Mouse (Mus musculus): ENCODE data around the gene Robo2. TPM values are rescaled to one million over a fixed set of nuclear protein-coding genes. Genes with fewer than 3 reads are reported as not detected.
A peak's percentile ranks its signal among the peaks of the same experiment; 100 is the strongest.

Gene Robo2
- polyA plus RNA-seq, 1 experiment from 2014 or later, result 31.5 TPM

DNA sequence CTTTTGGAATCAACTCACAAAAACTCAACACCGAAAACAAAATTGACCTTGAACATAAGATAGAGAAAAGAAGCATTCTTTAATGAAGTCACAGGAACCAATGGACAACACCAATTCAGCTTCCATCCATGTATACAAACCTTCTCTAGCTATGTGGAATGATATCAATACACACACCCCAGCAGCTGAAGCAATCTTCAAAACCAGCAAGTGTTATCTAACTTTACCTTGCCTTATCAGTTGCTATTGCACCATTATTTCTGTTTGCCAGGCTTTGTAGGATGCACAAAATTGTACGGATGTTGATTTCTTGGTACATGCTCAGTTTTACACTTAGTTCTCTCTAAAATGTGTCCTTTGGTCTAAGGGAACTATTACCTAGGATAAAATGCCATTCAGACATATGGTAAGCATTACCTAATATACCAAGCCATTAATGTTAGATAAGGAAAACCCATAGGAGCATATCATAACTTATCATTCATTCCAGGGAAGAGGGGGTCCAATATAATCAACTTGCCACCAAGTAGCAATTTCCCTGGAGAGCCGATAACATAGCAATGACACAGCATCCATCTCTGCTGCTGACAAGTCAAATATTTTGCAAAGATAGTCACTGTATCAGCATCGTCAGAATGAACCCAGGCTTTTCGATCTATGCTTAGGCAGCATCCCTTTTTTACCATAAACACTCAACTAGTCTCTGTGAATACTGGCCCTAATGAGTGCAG lies 537.6 kb downstream of the Robo2 start:
- 77% methylated on average over 5 of the region's 5 CpGs for WGBS
- Histone ChIP-seq H3K9ac (ENCODE audit: low read length) (no peak overlapping the region), H3K27ac (ENCODE audit: low read length) (no peak overlapping the region), H3K36me3 (ENCODE audit: control insufficient read depth, insufficient read depth, low read length) (no peaks in the 10 kb centered on the region), H3K4me2 (ENCODE audit: low read depth, low read length) (no peak overlapping the region), H3K27me3 (ENCODE audit: control insufficient read depth, insufficient read depth, low read length) (no peaks in the 10 kb centered on the region), H3K4me1 (ENCODE audit: control insufficient read depth, insufficient read depth, low read length) (no peaks in the 10 kb centered on the region; the same call in none of the 2 replicates), H3K9me3 (replicated peaks; ENCODE audit: control insufficient read depth, low read length) (no peaks in the 10 kb centered on the region), H3K4me3 (replicated peaks; ENCODE audit: low read length) (no peak overlapping the region)
- no peak for ATAC-seq (ENCODE audit: insufficient read depth, low FRiP score)

DNA sequence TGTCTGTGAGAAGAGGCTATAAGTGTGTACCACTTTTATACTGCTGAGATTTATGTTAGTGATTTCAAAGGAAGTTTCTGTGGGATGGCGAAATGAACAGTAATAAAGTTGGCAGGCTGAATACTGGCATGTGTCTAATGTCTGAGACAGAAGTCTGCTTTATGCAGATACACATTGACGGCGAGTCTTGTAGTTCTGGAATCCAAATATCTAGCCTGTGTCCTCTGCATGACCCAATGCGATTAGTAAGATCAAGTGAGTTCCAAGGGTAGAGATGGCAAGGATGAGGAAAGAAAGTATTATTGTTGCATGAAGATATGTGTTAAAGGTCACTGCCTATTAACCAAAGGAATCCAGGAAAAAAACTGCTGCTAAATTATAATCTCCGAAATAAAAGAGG lies 541.3 kb downstream of the Robo2 start:
- no peak for ATAC-seq (ENCODE audit: insufficient read depth, low FRiP score)
- Histone ChIP-seq H3K36me3 (ENCODE audit: control insufficient read depth, insufficient read depth, low read length) (no peaks in the 10 kb centered on the region), H3K27me3 (ENCODE audit: control insufficient read depth, insufficient read depth, low read length) (no peaks in the 10 kb centered on the region), H3K27ac (ENCODE audit: low read length) (no peak overlapping the region), H3K4me3 (replicated peaks; ENCODE audit: low read length) (no peak overlapping the region), H3K4me2 (ENCODE audit: low read depth, low read length) (no peak overlapping the region), H3K9me3 (replicated peaks; ENCODE audit: control insufficient read depth, low read length) (no peaks in the 10 kb centered on the region), H3K4me1 (ENCODE audit: control insufficient read depth, insufficient read depth, low read length) (no peaks in the 10 kb centered on the region; the same call in none of the 2 replicates), H3K9ac (ENCODE audit: low read length) (no peak overlapping the region)
- WGBS, result 39% methylated on average over 5 of the region's 5 CpGs

- peak overlapping the region; percentile 22 for H3K4me3 ChIP-seq (replicated peaks; ENCODE audit: low read length)
Observed at GRCm38 (mm10) chr16:73869527-73870212, 542.0 kb downstream of the Robo2 start.

GRCm38 (mm10) chr16:73864625-73865024 lies 547.0 kb downstream of the Robo2 start:
- ATAC-seq (ENCODE audit: insufficient read depth, low FRiP score), result no peak

More at GRCm38 (mm10) chr16:73869527-73870212, 542.0 kb downstream of the Robo2 start:
- WGBS, result 22% methylated on average over 7 of the region's 7 CpGs
- no peaks in the 10 kb centered on the region for H3K9me3 ChIP-seq (replicated peaks; ENCODE audit: control insufficient read depth, low read length)
- no peak overlapping the region for H3K9ac ChIP-seq (ENCODE audit: low read length)
- no peaks in the 10 kb centered on the region for H3K27me3 ChIP-seq (ENCODE audit: control insufficient read depth, insufficient read depth, low read length)
- ATAC-seq (ENCODE audit: insufficient read depth, low FRiP score), result no peak
- peak overlapping the region; percentile 26 for H3K4me2 ChIP-seq (ENCODE audit: low read depth, low read length)
- H3K4me1 ChIP-seq (ENCODE audit: control insufficient read depth, insufficient read depth, low read length), result no peaks in the 10 kb centered on the region; the same call in none of the 2 replicates
- H3K36me3 ChIP-seq (ENCODE audit: control insufficient read depth, insufficient read depth, low read length), result no peaks in the 10 kb centered on the region
- H3K27ac ChIP-seq (ENCODE audit: low read length), result no peak overlapping the region

DNA sequence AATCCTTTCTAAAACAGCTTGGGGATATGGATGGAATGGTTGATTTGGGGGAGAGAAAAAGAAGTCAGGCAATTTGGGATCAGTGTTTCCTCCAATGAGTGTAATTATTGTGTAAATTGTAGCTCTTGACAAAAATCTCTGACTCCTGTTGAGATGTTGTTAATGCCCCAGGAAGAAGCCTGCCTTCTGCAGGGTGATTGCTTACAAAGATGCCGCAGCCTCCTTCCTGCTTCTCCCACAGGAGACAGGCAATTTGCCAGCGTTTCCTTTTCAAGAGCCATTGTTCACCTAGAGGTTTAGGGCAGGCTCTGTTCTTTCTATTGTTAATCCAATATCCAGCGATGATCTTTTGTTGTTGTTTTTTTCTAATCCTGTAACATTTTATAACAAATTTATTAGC lies 547.9 kb downstream of the Robo2 start:
- no peak for ATAC-seq (ENCODE audit: insufficient read depth, low FRiP score)
- no peaks in the 10 kb centered on the region for H3K36me3 ChIP-seq (ENCODE audit: control insufficient read depth, insufficient read depth, low read length)
- no peaks in the 10 kb centered on the region for H3K9me3 ChIP-seq (replicated peaks; ENCODE audit: control insufficient read depth, low read length)
- H3K4me1 ChIP-seq (ENCODE audit: control insufficient read depth, insufficient read depth, low read length), result no peaks in the 10 kb centered on the region
- WGBS, result 20% methylated on average over 3 of the region's 3 CpGs
- H3K27me3 ChIP-seq (ENCODE audit: control insufficient read depth, insufficient read depth, low read length), result no peaks in the 10 kb centered on the region
- no peak overlapping the region for H3K4me3 ChIP-seq (replicated peaks; ENCODE audit: low read length)
- H3K27ac ChIP-seq (ENCODE audit: low read length), result no peak overlapping the region
- no peak overlapping the region for H3K4me2 ChIP-seq (ENCODE audit: low read depth, low read length)
- H3K9ac ChIP-seq (ENCODE audit: low read length), result no peak overlapping the region

More at GRCm38 (mm10) chr16:73864625-73865024, 547.0 kb downstream of the Robo2 start:
- Histone ChIP-seq H3K9ac (ENCODE audit: low read length) (no peak overlapping the region), H3K4me1 (ENCODE audit: control insufficient read depth, insufficient read depth, low read length) (no peaks in the 10 kb centered on the region; the same call in 1 of the 2 replicates), H3K9me3 (replicated peaks; ENCODE audit: control insufficient read depth, low read length) (no peaks in the 10 kb centered on the region), H3K4me2 (ENCODE audit: low read depth, low read length) (no peak overlapping the region), H3K27ac (ENCODE audit: low read length) (no peak overlapping the region), H3K27me3 (ENCODE audit: control insufficient read depth, insufficient read depth, low read length) (no peaks in the 10 kb centered on the region), H3K36me3 (ENCODE audit: control insufficient read depth, insufficient read depth, low read length) (no peaks in the 10 kb centered on the region), H3K4me3 (replicated peaks; ENCODE audit: low read length) (no peak overlapping the region)
- 40% methylated on average over 9 of the region's 9 CpGs for WGBS

DNA sequence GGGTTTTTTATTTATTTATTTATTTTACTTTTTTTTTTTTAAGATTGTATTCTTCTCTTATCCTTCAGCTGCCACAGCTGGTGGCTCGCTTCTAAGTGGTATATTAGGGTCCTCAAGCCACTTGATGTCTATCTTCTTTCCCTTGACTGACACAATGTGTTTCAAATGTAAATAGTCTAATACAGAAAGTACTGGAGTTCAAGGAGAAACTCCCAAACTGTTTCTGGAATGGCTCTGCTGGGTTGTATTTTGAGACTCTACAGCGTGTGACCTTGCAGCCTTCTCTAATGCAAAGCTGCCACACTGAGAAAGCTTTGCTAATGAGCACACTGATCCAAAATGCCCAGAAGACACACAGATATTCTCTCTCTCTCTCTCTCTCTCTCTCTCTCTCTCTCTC lies 552.9 kb downstream of the Robo2 start:
- Histone ChIP-seq H3K27ac (ENCODE audit: low read length) (no peak overlapping the region), H3K4me2 (ENCODE audit: low read depth, low read length) (no peak overlapping the region), H3K9ac (ENCODE audit: low read length) (no peak overlapping the region), H3K36me3 (ENCODE audit: control insufficient read depth, insufficient read depth, low read length) (no peaks in the 10 kb centered on the region), H3K4me1 (ENCODE audit: control insufficient read depth, insufficient read depth, low read length) (no peaks in the 10 kb centered on the region), H3K4me3 (replicated peaks; ENCODE audit: low read length) (no peak overlapping the region), H3K27me3 (ENCODE audit: control insufficient read depth, insufficient read depth, low read length) (no peaks in the 10 kb centered on the region), H3K9me3 (replicated peaks; ENCODE audit: control insufficient read depth, low read length) (no peaks in the 10 kb centered on the region)
- no peak for ATAC-seq (ENCODE audit: insufficient read depth, low FRiP score)
- WGBS, result 80% methylated on average over 2 of the region's 2 CpGs

- Histone ChIP-seq H3K27ac (ENCODE audit: low read length) (no peak overlapping the region), H3K4me1 (ENCODE audit: control insufficient read depth, insufficient read depth, low read length) (no peaks in the 10 kb centered on the region), H3K27me3 (ENCODE audit: control insufficient read depth, insufficient read depth, low read length) (no peaks in the 10 kb centered on the region), H3K4me2 (ENCODE audit: low read depth, low read length) (no peak overlapping the region), H3K9ac (ENCODE audit: low read length) (no peak overlapping the region), H3K9me3 (replicated peaks; ENCODE audit: control insufficient read depth, low read length) (no peaks in the 10 kb centered on the region), H3K36me3 (ENCODE audit: control insufficient read depth, insufficient read depth, low read length) (no peaks in the 10 kb centered on the region), H3K4me3 (replicated peaks; ENCODE audit: low read length) (no peak overlapping the region)
- no peak for ATAC-seq (ENCODE audit: insufficient read depth, low FRiP score)
- 80% methylated on average over 3 of the region's 3 CpGs for WGBS
Observed at GRCm38 (mm10) chr16:73855821-73856220, 555.8 kb downstream of the Robo2 start.

MicroRNAs encoded within 50 kb of the gene (microRNA counts, 519-probe panel; counts per million panel counts)
- microRNA mmu-miR-691, result 2,502 counts per million, percentile 54 among the panel's probes with 10 or more counts

Small RNA genes within 50 kb of the gene (microRNA-seq; reads per million reads assigned to microRNA genes)
- not detected for gene Gm24272
- not detected for gene Mir691
